Mouse (Mus musculus) Patski (cell line): ENCODE results near the gene Cplx1. TPM values are rescaled to one million over a fixed set of nuclear protein-coding genes. Genes with fewer than 3 reads are reported as not detected.

Experiments
- ATAC-seq: fragments of 100-300 bp; one replicate; pipeline ENCODE4 v1.8.0; 2021
- CTCF ChIA-PET: fragments of 350-600 bp; sonication (Branson Sonifier 250); formaldehyde crosslinking; loops from one replicate; lab custom pipeline; 2022; ENCODE audit warnings: inconsistent platforms; lab: Charles Lee
- POLR2A ChIA-PET: fragments of 350-600 bp; sonication (Branson Sonifier 250); formaldehyde crosslinking; loops from one replicate; lab custom pipeline; 2022; ENCODE audit warnings: antibody characterized with exemption, inconsistent platforms; lab: Charles Lee
- DNase-seq: peaks from one replicate; pipeline ENCODE4 v3.0.0-alpha.2; 2011; ENCODE audit warnings: low read depth, low spot score
- H3K27me3 ChIP-seq: fragments of 371-371 bp; one replicate; pipeline ENCODE4 v1.5.1; 2021
- CTCF ChIP-seq: fragments of 100-300 bp; IDR thresholded peaks from one replicate; pipeline ENCODE4 v1.5.1; 2021
- in situ Hi-C: fragments of 300-500 bp; cut with MboI; formaldehyde crosslinking; loops from 3 replicates; pipeline ENCODE4 v1.11.1; 2018; ENCODE audit warnings: low pct_unique_long_range_greater_than_20kb, mixed read lengths
- polyA plus RNA-seq: library from polyadenylated mRNA; unstranded; gene quantifications from one replicate; pipeline ENCODE4 v1.2.3, GENCODE M21; 2021

Cplx1 gene
- not detected for polyA plus RNA-seq

GRCm38 (mm10) chr5:108549489-108550206 lies at the start of gene Cplx1:
Cplx1 (minus strand) TSS chr5:108550024.
- ATAC-seq: peak; percentile 51
- peaks cover 11% of the 10 kb centered on the region for H3K27me3 ChIP-seq
- no peak for TF ChIP-seq CTCF
- in situ Hi-C loops: no loop called here
- DNase-seq: peak; percentile 34
- ChIA-PET POLR2A (no interaction called here), CTCF (no interaction called here)

DNA sequence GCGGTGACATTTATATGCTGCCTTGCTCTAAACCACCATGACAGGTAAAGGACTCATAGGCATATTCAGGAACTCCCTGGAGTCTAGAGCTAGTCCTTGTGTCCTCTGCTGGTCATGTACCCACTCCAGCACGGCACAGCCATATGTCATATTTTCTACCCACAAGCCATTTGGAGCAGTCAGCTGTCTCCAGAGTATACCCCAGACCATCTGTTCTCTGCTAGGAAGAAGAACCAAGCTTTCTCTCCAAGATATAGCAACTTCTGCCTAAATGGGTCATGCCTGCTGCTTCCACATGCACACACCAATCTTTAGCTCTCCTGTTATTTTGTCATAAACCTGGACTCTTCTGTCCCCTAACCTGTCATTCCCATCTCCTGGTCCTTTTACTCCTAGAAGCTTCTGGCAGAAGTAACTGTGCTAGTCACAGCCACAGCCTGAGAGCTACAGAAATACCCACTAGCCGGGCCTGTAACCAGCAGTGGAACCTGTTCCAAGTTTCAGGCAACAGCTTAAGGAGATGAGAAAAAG lies 31.6 kb upstream of the Cplx1 start:
- DNase-seq (no peak), ATAC-seq (no peak)
- CTCF ChIA-PET: interaction anchor here (1.1 to 1.5 kb wide), 3 partner anchors 12 to 140 kb away, joined by 3 to 4 read pairs (median 3); no protein-coding TSS in a partner anchor
- in situ Hi-C loops: no loop called here
- POLR2A ChIA-PET: interaction anchor here (1.1 kb wide), 1 partner anchor 205 kb away, joined by 3 read pairs; no protein-coding TSS in a partner anchor
- no peak for TF ChIP-seq CTCF
- no peaks in the 10 kb centered on the region for H3K27me3 ChIP-seq

DNA sequence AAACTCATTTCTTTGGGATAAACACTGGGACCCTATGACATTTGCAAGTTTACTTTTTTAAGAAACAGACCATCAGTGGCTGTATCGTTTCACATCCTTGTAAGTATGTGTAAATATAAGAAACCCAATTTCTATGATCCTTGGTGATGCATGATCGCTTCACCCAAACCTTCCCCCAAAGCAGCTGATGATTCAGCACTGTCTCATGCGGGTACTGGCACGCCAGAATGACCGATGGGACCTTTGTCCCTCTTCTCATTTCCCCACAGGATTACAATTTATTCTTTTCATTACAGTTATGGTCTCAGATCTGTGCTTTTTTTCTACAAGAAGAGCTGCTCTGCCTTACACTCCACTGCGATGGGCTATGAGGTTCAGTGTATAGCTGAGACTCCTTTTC lies 23.2 kb upstream of the Cplx1 start:
- in situ Hi-C loops: no loop called here
- no peak for TF ChIP-seq CTCF
- ATAC-seq (no peak), DNase-seq (no peak)
- CTCF ChIA-PET: no interaction called here
- no peaks in the 10 kb centered on the region for H3K27me3 ChIP-seq
- POLR2A ChIA-PET: no interaction called here

- DNase-seq (no peak), ATAC-seq (no peak)
- no peaks in the 10 kb centered on the region for H3K27me3 ChIP-seq
- POLR2A ChIA-PET: no interaction called here
- TF ChIP-seq CTCF: no peak
- in situ Hi-C loops: no loop called here
- CTCF ChIA-PET: no interaction called here
Measured at GRCm38 (mm10) chr5:108570991-108571390, 21.2 kb upstream of the Cplx1 start.

DNA sequence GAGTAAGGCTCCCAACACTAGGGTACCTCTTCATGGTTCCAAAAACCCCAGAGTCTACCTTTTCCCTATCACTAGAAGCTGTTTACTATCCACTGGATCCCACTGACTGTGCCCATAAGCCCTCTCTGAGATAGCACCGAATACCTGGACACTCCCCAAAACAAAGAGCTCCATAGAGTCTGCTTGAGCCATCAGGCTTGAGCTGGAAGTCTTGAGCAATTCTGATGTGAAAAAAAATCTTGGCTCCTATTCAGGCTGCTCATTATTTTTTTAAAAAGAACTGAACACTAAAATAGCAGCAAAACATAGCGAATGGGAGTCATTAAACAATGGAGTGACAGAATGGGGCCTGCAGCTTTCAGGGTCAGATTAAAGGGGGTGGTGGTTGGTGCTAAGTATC lies 17.3 kb upstream of the Cplx1 start:
- CTCF ChIA-PET: no interaction called here
- no peak for DNase-seq
- POLR2A ChIA-PET: no interaction called here
- no peaks in the 10 kb centered on the region for H3K27me3 ChIP-seq
- no peak for ATAC-seq
- no peak for TF ChIP-seq CTCF
- in situ Hi-C loops: no loop called here

DNA sequence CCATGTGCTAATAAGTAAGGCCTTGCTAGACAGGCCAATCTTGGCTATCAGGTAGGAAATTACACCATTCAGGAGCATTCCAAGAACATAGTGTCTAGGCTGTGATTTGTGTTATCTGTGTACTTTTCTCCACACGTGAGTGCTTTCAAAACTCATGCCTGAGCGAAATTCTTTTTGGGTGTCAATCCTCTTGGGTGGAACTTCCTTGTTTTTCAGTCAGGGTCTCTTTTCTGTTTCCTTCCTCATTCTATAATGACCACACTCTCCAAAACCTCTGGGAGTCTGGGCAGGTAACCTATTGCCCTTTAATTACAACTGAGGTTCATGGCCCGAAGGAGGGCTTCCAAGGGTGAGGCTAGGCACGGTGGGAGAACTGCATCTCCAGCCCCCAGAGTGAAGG lies 16.7 kb upstream of the Cplx1 start:
- ChIA-PET POLR2A (no interaction called here), CTCF (no interaction called here)
- no peaks in the 10 kb centered on the region for H3K27me3 ChIP-seq
- in situ Hi-C loops: no loop called here
- ATAC-seq (no peak), DNase-seq (no peak)
- no peak for TF ChIP-seq CTCF

DNA sequence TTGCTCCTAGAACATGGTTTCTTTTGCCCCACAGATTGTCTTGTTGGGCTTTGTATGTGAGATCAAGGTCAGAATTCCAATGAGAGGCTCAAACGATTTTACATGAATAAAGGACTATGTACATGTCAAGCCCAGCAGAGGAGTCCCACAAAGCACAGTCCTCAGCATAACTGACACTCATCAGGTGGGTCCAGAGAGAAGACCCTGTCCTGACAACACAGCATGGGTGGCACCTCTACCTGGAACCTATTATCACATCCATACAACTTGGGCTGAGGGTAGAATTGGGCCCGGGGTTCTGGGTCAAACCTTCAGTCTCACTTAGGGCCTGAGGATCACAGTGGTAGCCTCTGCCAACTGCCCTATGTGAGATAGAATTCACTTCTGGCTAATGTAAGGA lies 15.6 kb upstream of the Cplx1 start:
- DNase-seq (no peak), ATAC-seq (no peak)
- CTCF ChIA-PET: no interaction called here
- in situ Hi-C loops: no loop called here
- no peaks in the 10 kb centered on the region for H3K27me3 ChIP-seq
- no peak for TF ChIP-seq CTCF
- POLR2A ChIA-PET: no interaction called here

DNA sequence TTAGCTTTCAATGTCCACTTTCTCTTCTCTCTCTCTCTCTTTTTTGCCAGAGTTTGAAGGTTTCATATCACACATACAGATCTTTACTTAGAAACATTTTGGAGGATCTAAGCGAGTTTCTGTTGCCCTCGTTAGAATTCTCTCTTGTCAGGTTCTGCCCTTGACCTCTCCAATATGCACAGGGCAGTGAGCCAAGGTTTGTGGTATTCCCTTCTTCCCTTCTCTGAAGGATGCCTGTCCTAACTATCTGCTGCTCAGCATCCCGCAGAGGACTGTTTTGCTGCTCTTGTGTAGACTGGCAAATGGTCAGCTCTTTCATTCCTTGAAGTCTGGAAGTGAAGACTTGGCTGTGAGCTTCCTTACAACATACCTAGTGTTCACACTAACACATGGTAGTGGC lies 14.5 kb upstream of the Cplx1 start:
- DNase-seq (no peak), ATAC-seq (no peak)
- CTCF ChIA-PET: no interaction called here
- no peak for TF ChIP-seq CTCF
- in situ Hi-C loops: no loop called here
- POLR2A ChIA-PET: no interaction called here
- no peaks in the 10 kb centered on the region for H3K27me3 ChIP-seq

DNA sequence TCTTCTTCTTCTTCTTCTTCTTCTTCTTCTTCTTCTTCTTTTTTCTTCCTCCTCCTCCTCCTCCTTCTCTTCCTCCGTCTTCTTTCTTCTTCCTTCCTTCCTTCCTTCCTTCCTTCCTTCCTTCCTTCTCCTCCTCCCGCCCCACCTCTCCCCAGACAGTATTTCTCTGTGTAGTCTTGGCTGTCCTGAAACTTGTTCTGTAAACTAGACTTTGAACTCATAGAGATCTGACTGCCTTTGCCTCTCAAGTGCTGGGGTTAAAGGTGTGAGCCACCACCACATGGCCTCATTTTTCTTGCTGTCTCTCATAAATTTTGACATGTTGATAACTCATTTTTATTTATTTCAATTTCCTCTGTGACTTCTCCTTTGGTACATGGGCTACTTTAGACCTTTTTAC lies 12.7 kb upstream of the Cplx1 start:
- POLR2A ChIA-PET: no interaction called here

GRCm38 (mm10) chr5:108556986-108557385 lies 7.2 kb upstream of the Cplx1 start:
- in situ Hi-C loops: no loop called here
- POLR2A ChIA-PET: no interaction called here

More for the DNA sequence above, 12.7 kb upstream of the Cplx1 start:
- no peak for TF ChIP-seq CTCF
- ATAC-seq (no peak), DNase-seq (no peak)
- in situ Hi-C loops: no loop called here
- H3K27me3 ChIP-seq: no peaks in the 10 kb centered on the region
- CTCF ChIA-PET: no interaction called here

GRCm38 (mm10) chr5:108554041-108554440 lies 4.2 kb upstream of the Cplx1 start:
- ATAC-seq (no peak), DNase-seq (no peak)
- POLR2A ChIA-PET: no interaction called here
- TF ChIP-seq CTCF: no peak
- in situ Hi-C loops: no loop called here
- H3K27me3 ChIP-seq: peaks cover 11% of the 10 kb centered on the region
- CTCF ChIA-PET: interaction anchor here (1.1 kb wide), 1 partner anchor 21 kb away, joined by 3 read pairs; no protein-coding TSS in a partner anchor

More at GRCm38 (mm10) chr5:108556986-108557385, 7.2 kb upstream of the Cplx1 start:
- ATAC-seq (no peak), DNase-seq (no peak)
- CTCF ChIA-PET: no interaction called here
- H3K27me3 ChIP-seq: peaks cover 4% of the 10 kb centered on the region
- no peak for TF ChIP-seq CTCF
